Mouse (Mus musculus): ENCODE results near the gene R3hdm1. TPM values are rescaled to one million over a fixed set of nuclear protein-coding genes. Genes with fewer than 3 reads are reported as not detected.
A peak's percentile ranks its signal among the peaks of the same experiment; 100 is the strongest.

The R3hdm1 gene
- polyA plus RNA-seq, 1 experiment from 2014 or later, result 65.7 TPM

DNA sequence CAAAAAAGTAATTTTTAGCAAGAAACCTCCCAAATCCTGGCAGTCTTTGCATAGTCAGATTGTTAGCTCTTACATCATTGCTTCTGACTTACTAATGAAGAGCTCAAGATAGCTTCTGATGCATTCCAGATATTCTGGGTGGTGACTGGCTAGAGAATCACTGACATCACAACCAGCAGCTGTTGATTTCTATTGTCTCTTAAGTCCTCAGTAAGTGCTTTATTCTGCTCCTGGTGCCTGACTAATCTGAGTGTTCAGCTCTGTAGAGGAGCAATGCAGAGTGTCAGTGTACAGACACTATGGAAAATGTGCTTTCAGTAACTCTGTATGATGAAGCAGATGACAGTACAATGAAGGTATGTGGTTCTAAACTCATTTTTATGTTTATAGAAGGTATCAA lies 38.6 kb downstream of the R3hdm1 start:
- no peaks in the 10 kb centered on the region for H3K9me3 ChIP-seq (replicated peaks)
- no peak for ATAC-seq (replicated peaks; ENCODE audit: low FRiP score)
- no peaks in the 10 kb centered on the region for H3K27me3 ChIP-seq
- H3K4me3 ChIP-seq (replicated peaks), result no peak overlapping the region
- H3K36me3 ChIP-seq, result no peaks in the 10 kb centered on the region
- no peak overlapping the region for H3K9ac ChIP-seq
- no peak overlapping the region for H3K4me2 ChIP-seq
- no peak overlapping the region for H3K27ac ChIP-seq
- H3K4me1 ChIP-seq, result no peaks in the 10 kb centered on the region

DNA sequence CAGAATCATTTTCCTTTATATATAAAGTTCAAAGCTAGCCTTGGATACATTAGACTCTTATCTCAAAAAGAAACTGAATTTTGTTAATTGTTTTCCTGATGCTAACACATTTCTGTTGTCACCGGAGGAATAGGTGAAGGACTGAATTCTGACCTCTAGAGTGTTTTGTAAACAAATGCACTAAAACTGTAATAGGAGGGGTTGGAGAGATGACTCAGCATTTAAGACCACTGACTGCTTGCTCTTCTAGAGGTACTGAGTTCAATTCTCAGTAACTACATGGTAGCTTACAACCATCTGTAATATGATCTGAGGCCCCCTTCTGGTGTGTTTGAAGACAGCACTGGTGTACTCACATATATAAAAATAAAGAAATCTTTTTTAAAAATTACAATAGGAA lies 63.9 kb downstream of the R3hdm1 start:
- no peaks in the 10 kb centered on the region for H3K36me3 ChIP-seq
- WGBS, result 94% methylated on average over 1 of the region's 1 CpGs
- no peak overlapping the region for H3K4me3 ChIP-seq (replicated peaks)
- no peak overlapping the region for H3K27ac ChIP-seq
- no peaks in the 10 kb centered on the region for H3K9me3 ChIP-seq (replicated peaks)
- H3K4me1 ChIP-seq, result no peaks in the 10 kb centered on the region
- H3K27me3 ChIP-seq, result no peaks in the 10 kb centered on the region
- no peak for ATAC-seq (replicated peaks; ENCODE audit: low FRiP score)
- H3K9ac ChIP-seq, result no peak overlapping the region
- H3K4me2 ChIP-seq, result no peak overlapping the region

DNA sequence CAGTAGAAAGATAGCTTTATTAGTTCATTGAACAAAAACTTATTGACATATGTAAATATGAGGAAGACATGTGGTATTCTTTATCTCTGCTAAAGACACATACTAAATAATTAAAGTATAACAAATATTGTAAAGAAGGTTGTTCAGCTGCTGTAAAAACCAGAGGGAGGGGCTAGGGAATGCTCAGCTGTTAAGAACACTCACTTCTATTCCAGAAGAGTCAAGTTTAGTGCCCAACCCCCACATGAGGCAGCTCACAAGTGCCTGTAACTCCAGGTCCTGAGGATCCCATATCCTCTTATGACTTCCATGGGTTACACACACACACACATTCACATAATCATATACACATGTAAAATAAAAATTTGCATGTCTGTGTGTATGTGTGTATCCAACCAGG lies 67.0 kb downstream of the R3hdm1 start:
- no peak overlapping the region for H3K4me3 ChIP-seq (replicated peaks)
- no peaks in the 10 kb centered on the region for H3K27me3 ChIP-seq
- no peaks in the 10 kb centered on the region for H3K4me1 ChIP-seq
- H3K9me3 ChIP-seq (replicated peaks), result no peaks in the 10 kb centered on the region
- H3K4me2 ChIP-seq, result no peak overlapping the region
- no peak overlapping the region for H3K27ac ChIP-seq
- ATAC-seq (replicated peaks; ENCODE audit: low FRiP score), result no peak
- no peak overlapping the region for H3K9ac ChIP-seq
- H3K36me3 ChIP-seq, result peaks cover 3% of the 10 kb centered on the region

GRCm38 (mm10) chr1:128191426-128191825 lies 88.3 kb downstream of the R3hdm1 start:
- Histone ChIP-seq H3K27ac (no peak overlapping the region), H3K4me2 (no peak overlapping the region), H3K9ac (no peak overlapping the region), H3K4me1 (no peaks in the 10 kb centered on the region), H3K4me3 (replicated peaks) (no peak overlapping the region), H3K9me3 (replicated peaks) (no peaks in the 10 kb centered on the region), H3K27me3 (no peaks in the 10 kb centered on the region), H3K36me3 (peaks cover 45% of the 10 kb centered on the region)
- 56% methylated on average over 2 of the region's 2 CpGs for WGBS
- ATAC-seq (replicated peaks; ENCODE audit: low FRiP score), result no peak

- ATAC-seq (replicated peaks; ENCODE audit: low FRiP score), result no peak
- 69% methylated on average over 7 of the region's 7 CpGs for WGBS
- no peaks in the 10 kb centered on the region for H3K27me3 ChIP-seq
Observed at GRCm38 (mm10) chr1:128192369-128192768, 89.3 kb downstream of the R3hdm1 start.

DNA sequence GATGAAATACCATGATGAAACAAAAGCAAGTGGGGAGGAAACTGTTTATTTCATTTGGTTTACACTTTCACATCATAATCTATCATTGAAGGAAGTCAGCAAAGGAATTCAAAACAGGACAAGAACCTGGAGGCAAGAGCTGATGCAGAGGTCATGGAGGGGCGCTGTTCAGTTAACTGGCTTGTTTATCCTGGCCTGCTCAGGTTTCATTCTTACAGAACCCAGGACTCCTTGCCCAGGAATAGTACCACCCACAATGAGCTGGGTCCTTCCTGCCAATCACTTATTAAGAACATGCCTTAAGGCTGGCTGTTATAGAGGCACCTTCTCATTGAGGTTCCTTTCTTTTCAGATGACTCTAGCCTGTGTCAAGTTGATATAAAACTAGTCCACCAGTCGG lies 90.9 kb downstream of the R3hdm1 start:
- Histone ChIP-seq H3K27me3 (no peaks in the 10 kb centered on the region), H3K9me3 (replicated peaks) (no peaks in the 10 kb centered on the region), H3K4me3 (replicated peaks) (no peak overlapping the region), H3K9ac (no peak overlapping the region), H3K36me3 (peaks cover 41% of the 10 kb centered on the region), H3K27ac (no peak overlapping the region), H3K4me1 (no peaks in the 10 kb centered on the region), H3K4me2 (no peak overlapping the region)
- no peak for ATAC-seq (replicated peaks; ENCODE audit: low FRiP score)
- WGBS, result 54% methylated on average over 2 of the region's 2 CpGs

More at GRCm38 (mm10) chr1:128192369-128192768, 89.3 kb downstream of the R3hdm1 start:
- Histone ChIP-seq H3K4me3 (replicated peaks) (no peak overlapping the region), H3K4me2 (no peak overlapping the region), H3K9ac (no peak overlapping the region), H3K36me3 (peaks cover 42% of the 10 kb centered on the region), H3K4me1 (no peaks in the 10 kb centered on the region), H3K9me3 (replicated peaks) (no peaks in the 10 kb centered on the region), H3K27ac (no peak overlapping the region)

GRCm38 (mm10) chr1:128197353-128197752 lies 94.3 kb downstream of the R3hdm1 start:
- Histone ChIP-seq H3K4me3 (replicated peaks) (no peak overlapping the region), H3K27me3 (no peaks in the 10 kb centered on the region), H3K9ac (no peak overlapping the region), H3K9me3 (replicated peaks) (no peaks in the 10 kb centered on the region), H3K36me3 (peaks cover 49% of the 10 kb centered on the region), H3K27ac (no peak overlapping the region), H3K4me2 (no peak overlapping the region), H3K4me1 (no peaks in the 10 kb centered on the region)
- no peak for ATAC-seq (replicated peaks; ENCODE audit: low FRiP score)
- 97% methylated on average over 1 of the region's 1 CpGs for WGBS

- 86% methylated on average over 5 of the region's 5 CpGs for WGBS
- H3K4me3 ChIP-seq (replicated peaks), result no peak overlapping the region
Observed at GRCm38 (mm10) chr1:128213261-128213660, 110.2 kb downstream of the R3hdm1 start.

GRCm38 (mm10) chr1:128221886-128222285 lies 118.8 kb downstream of the R3hdm1 start:
- Histone ChIP-seq H3K4me3 (replicated peaks) (no peak overlapping the region), H3K9ac (no peak overlapping the region), H3K4me1 (no peaks in the 10 kb centered on the region), H3K36me3 (peaks cover 66% of the 10 kb centered on the region), H3K27me3 (no peaks in the 10 kb centered on the region), H3K9me3 (replicated peaks) (no peaks in the 10 kb centered on the region), H3K27ac (no peak overlapping the region), H3K4me2 (no peak overlapping the region)
- ATAC-seq (replicated peaks; ENCODE audit: low FRiP score), result no peak
- WGBS, result 94% methylated on average over 2 of the region's 2 CpGs

More at GRCm38 (mm10) chr1:128213261-128213660, 110.2 kb downstream of the R3hdm1 start:
- H3K4me1 ChIP-seq, result no peaks in the 10 kb centered on the region
- no peak overlapping the region for H3K9ac ChIP-seq
- no peak overlapping the region for H3K4me2 ChIP-seq
- no peaks in the 10 kb centered on the region for H3K27me3 ChIP-seq
- no peak for ATAC-seq (replicated peaks; ENCODE audit: low FRiP score)
- peaks cover 52% of the 10 kb centered on the region for H3K36me3 ChIP-seq
- no peaks in the 10 kb centered on the region for H3K9me3 ChIP-seq (replicated peaks)
- H3K27ac ChIP-seq, result no peak overlapping the region

GRCm38 (mm10) chr1:128223304-128223703 lies 120.2 kb downstream of the R3hdm1 start:
- Histone ChIP-seq H3K4me2 (no peak overlapping the region), H3K4me3 (replicated peaks) (no peak overlapping the region), H3K27me3 (no peaks in the 10 kb centered on the region), H3K27ac (no peak overlapping the region), H3K9ac (no peak overlapping the region), H3K9me3 (replicated peaks) (no peaks in the 10 kb centered on the region), H3K36me3 (peaks cover 64% of the 10 kb centered on the region), H3K4me1 (no peaks in the 10 kb centered on the region)
- WGBS, result 79% methylated on average over 1 of the region's 1 CpGs
- no peak for ATAC-seq (replicated peaks; ENCODE audit: low FRiP score)

DNA sequence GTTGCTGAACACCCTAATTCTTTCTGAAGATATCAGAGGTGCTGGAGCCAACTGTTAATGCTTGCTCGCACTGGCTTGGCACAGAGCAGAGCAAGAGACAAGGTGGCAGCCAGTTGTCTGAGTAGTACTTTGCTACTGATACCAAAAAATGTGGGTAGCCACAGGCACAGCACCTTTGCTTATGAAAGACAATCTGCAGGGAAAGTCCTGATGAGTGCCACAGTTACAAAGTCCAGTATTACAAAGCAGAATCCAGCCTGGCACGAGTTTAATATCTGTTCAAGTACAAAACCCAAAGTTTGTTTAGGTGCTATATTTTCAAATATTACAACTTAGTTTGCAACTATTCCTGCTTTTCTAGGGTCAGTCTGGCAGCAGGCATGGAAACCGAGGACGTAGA lies 132.1 kb downstream of the R3hdm1 start:
- H3K4me3 ChIP-seq (replicated peaks), result no peak overlapping the region
- H3K36me3 ChIP-seq, result peaks cover 78% of the 10 kb centered on the region
- H3K4me2 ChIP-seq, result no peak overlapping the region
- ATAC-seq (replicated peaks; ENCODE audit: low FRiP score), result no peak
- WGBS, result 94% methylated on average over 4 of the region's 4 CpGs
- no peaks in the 10 kb centered on the region for H3K27me3 ChIP-seq
- no peaks in the 10 kb centered on the region for H3K9me3 ChIP-seq (replicated peaks)
- no peaks in the 10 kb centered on the region for H3K4me1 ChIP-seq
- H3K9ac ChIP-seq, result no peak overlapping the region
- H3K27ac ChIP-seq, result no peak overlapping the region

GRCm38 (mm10) chr1:128243627-128243995 lies 140.5 kb downstream of the R3hdm1 start, which contains the start of gene Ubxn4:
TSS of gene Ubxn4 (plus strand) at chr1:128243964.
- Histone ChIP-seq H3K27me3 (no peaks in the 10 kb centered on the region), H3K9ac (peak within 1 kb of the TSS; percentile 81), H3K4me3 (replicated peaks) (peak within 1 kb of the TSS; percentile 89), H3K27ac (peak within 1 kb of the TSS; percentile 91), H3K36me3 (peaks cover 7% of the 10 kb centered on the region), H3K4me1 (peaks cover 10% of the 10 kb centered on the region), H3K9me3 (replicated peaks) (no peaks in the 10 kb centered on the region), H3K4me2 (peak within 1 kb of the TSS; percentile 87)
- WGBS, result 10% methylated on average over 10 of the region's 10 CpGs
- ATAC-seq (replicated peaks; ENCODE audit: low FRiP score), result peak; percentile 38

GRCm38 (mm10) chr1:128243996-128244726 lies 141.1 kb downstream of the R3hdm1 start:
- H3K4me3 ChIP-seq (replicated peaks), result peak overlapping the region; percentile 89
- H3K36me3 ChIP-seq, result peaks cover 3% of the 10 kb centered on the region
- H3K4me2 ChIP-seq, result peak overlapping the region; percentile 87
- WGBS, result under 1% methylated on average over 69 of the region's 71 CpGs
- H3K9ac ChIP-seq, result peak overlapping the region; percentile 81
- peak overlapping the region; percentile 91 for H3K27ac ChIP-seq
- H3K4me1 ChIP-seq, result peaks cover 10% of the 10 kb centered on the region
- peak; percentile 97 for ATAC-seq (replicated peaks; ENCODE audit: low FRiP score)
- H3K27me3 ChIP-seq, result no peaks in the 10 kb centered on the region
- H3K9me3 ChIP-seq (replicated peaks), result no peaks in the 10 kb centered on the region

Measured in kidney, embryonic 15.5 days (tissue).